Mouse (Mus musculus) lung, postnatal 10 days (tissue): ENCODE results near the gene Cilp.

Experiments used
- DNase-seq: peaks from one replicate; pipeline ENCODE4 v3.0.0; 2021

The Cilp gene

GRCm38 (mm10) chr9:65297056-65297455 is 32.1 kb downstream of the Cilp start:
- DNase-seq: no peak

- no peak for DNase-seq
Measured at GRCm38 (mm10) chr9:65298761-65299160, 33.8 kb downstream of the Cilp start.

- DNase-seq: no peak
Measured at GRCm38 (mm10) chr9:65299650-65300049, 34.7 kb downstream of the Cilp start.

- no peak for DNase-seq
Measured at GRCm38 (mm10) chr9:65302327-65302983, 37.5 kb downstream of the Cilp start.

GRCm38 (mm10) chr9:65303586-65303985 is 38.6 kb downstream of the Cilp start:
- DNase-seq: no peak

GRCm38 (mm10) chr9:65304300-65304699 is 39.3 kb downstream of the Cilp start:
- no peak for DNase-seq

- no peak for DNase-seq
Measured at GRCm38 (mm10) chr9:65306672-65307071, 41.7 kb downstream of the Cilp start.

- DNase-seq: no peak
Measured at GRCm38 (mm10) chr9:65308011-65308410, 43.0 kb downstream of the Cilp start.

GRCm38 (mm10) chr9:65312669-65313357 is 47.8 kb downstream of the Cilp start:
- no peak for DNase-seq

GRCm38 (mm10) chr9:65313846-65314245 is 48.9 kb downstream of the Cilp start:
- no peak for DNase-seq

- DNase-seq: no peak
Measured at GRCm38 (mm10) chr9:65322255-65322900, 57.4 kb downstream of the Cilp start.

GRCm38 (mm10) chr9:65325971-65326370 is 61.0 kb downstream of the Cilp start:
- DNase-seq: no peak

GRCm38 (mm10) chr9:65327371-65327770 is 62.4 kb downstream of the Cilp start:
- DNase-seq: no peak
